Mouse (Mus musculus) testis, adult 2 months (tissue): ENCODE results near the gene Neurl2.
"Not testable (repeated sequence)": the region's sequence is repeated elsewhere in the genome, so short reads cannot be mapped to it uniquely, and the experiment has no call there.

Source experiments
- CTCF ChIP-seq: fragments of 200-500 bp; IDR thresholded peaks from 2 replicates; pipeline ENCODE4 v1.5.1; 2012; ENCODE audit warnings: low read depth, mild to moderate bottlenecking, inconsistent platforms, low read length, moderate library complexity; ENCODE audit not compliant: control insufficient read depth, insufficient read depth, insufficient replicate concordance
- POLR2A ChIP-seq: fragments of 200-500 bp; IDR thresholded peaks from 2 replicates; pipeline ENCODE4 v1.6.1; 2012; ENCODE audit warnings: low read depth, mild to moderate bottlenecking, inconsistent platforms, low read length, moderate library complexity; ENCODE audit not compliant: control insufficient read depth

DNA sequence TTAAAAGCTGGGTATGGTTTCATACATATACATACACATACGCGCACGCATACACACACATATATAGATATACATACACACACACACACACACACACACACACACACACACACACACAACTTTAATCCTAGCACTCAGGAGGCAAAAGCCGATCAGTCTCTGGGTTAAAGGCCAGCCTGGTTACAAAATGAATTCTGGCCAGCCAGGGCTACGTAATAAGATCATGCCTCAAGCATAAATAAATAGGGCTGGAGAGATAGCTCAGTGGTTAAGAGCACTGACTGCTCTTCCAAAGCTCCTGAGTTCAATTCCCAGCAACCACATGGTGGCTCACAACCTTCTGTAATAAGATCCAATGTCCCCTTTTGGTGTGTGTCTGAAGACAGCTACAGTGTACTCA is 22.3 kb upstream of the Neurl2 start:
- TF ChIP-seq CTCF, POLR2A: not testable (repeated sequence)
